Comparison of ENCODE assay signal across 14 mouse cellular contexts in genomic region chr3:85922331-85922730, GRCm38 (mm10). TPM values are rescaled to one million over a fixed set of nuclear protein-coding genes. Genes with fewer than 3 reads are reported as not detected.
A peak's percentile ranks its signal among the peaks of the same experiment; 100 is the strongest.
DNase-seq lines count a peak whose midpoint lies in the region; ATAC-seq and TF ChIP-seq lines count a peak whose summit lies in the region.
"Had no signal": no experiment of that assay in that cellular context is flagged by ENCODE, and none has a peak within 500 bp of the region (broad histone marks: within the 10 kb centered on the region; RNA-seq: fewer than 3 reads in every experiment).

No protein-coding gene starts in this region.

- DNase-seq in gastrocnemius, postnatal 10 days, result peak; percentile 34
- no peak for DNase-seq in gastrocnemius, adult 18-20 months (ENCODE audit: low spot score)
- DNase-seq in ovary, postnatal 36 days (ENCODE audit: low spot score), result peak; percentile 18
- no peak for DNase-seq in ovary, postnatal 10 days (ENCODE audit: low spot score)
- DNase-seq in kidney, postnatal 0 days (ENCODE audit: low spot score), result peak; percentile 39
- no peak for DNase-seq in stomach, postnatal 0 days (ENCODE audit: low spot score)
- DNase-seq in urinary bladder, postnatal 4 days (ENCODE audit: low spot score in 2 of 2), result no peak
- DNase-seq in thymus, postnatal 25 days, result no peak
- DNase-seq: midbrain, embryonic 14.5 days had no signal

- no peak overlapping the region for H3K9ac ChIP-seq in kidney, postnatal 0 days (ENCODE audit: low read depth, low read length)
- H3K9ac ChIP-seq in stomach, postnatal 0 days (ENCODE audit: low read length), result no peak overlapping the region
- H3K9ac ChIP-seq: embryonic facial prominence, embryonic 15.5 days; hindbrain, embryonic 15.5 days; liver, embryonic 14.5 days; stomach, embryonic 15.5 days had no signal

- TF ChIP-seq CTCF in kidney, postnatal 0 days (IDR thresholded peaks at IDR 0.05; ENCODE audit: low read depth), result peak; percentile 31; the same call in 1 of the 2 replicates
- peak; percentile 11; the same call in 1 of the 2 replicates for TF ChIP-seq CTCF in stomach, postnatal 0 days (IDR thresholded peaks at IDR 0.05; ENCODE audit: low read depth)

- WGBS in kidney, postnatal 0 days, result 24% methylated on average over 3 of the region's 3 CpGs
- 46% methylated on average over 3 of the region's 3 CpGs for WGBS in stomach, postnatal 0 days

- H3K4me3 ChIP-seq in kidney, postnatal 0 days (replicated peaks; ENCODE audit: low read depth, low read length), result no peak overlapping the region
- no peak overlapping the region for H3K4me3 ChIP-seq in stomach, postnatal 0 days (ENCODE audit: low read depth, low read length)
- H3K4me3 ChIP-seq: embryonic facial prominence, embryonic 15.5 days; hindbrain, embryonic 15.5 days; stomach, embryonic 15.5 days had no signal

- H3K27me3 ChIP-seq in kidney, postnatal 0 days (ENCODE audit: insufficient read depth, low read length), result no peaks in the 10 kb centered on the region
- no peaks in the 10 kb centered on the region for H3K27me3 ChIP-seq in stomach, postnatal 0 days (ENCODE audit: control insufficient read depth, insufficient read depth, low read length)
- H3K27me3 ChIP-seq: embryonic facial prominence, embryonic 15.5 days; hindbrain, embryonic 15.5 days; stomach, embryonic 15.5 days had no signal

- no peaks in the 10 kb centered on the region for H3K4me1 ChIP-seq in kidney, postnatal 0 days (replicated peaks; ENCODE audit: insufficient read depth, low read length)
- H3K4me1 ChIP-seq in stomach, postnatal 0 days (replicated peaks; ENCODE audit: control insufficient read depth, insufficient read depth), result no peaks in the 10 kb centered on the region
- H3K4me1 ChIP-seq: embryonic facial prominence, embryonic 15.5 days; hindbrain, embryonic 15.5 days had no signal

- no peak for TF ChIP-seq EP300 in stomach, postnatal 0 days (optimal IDR thresholded peaks at IDR 0.05)

- no peak overlapping the region for H3K4me2 ChIP-seq in kidney, postnatal 0 days (ENCODE audit: low read length)
- H3K4me2 ChIP-seq in stomach, postnatal 0 days (replicated peaks; ENCODE audit: low read depth), result no peak overlapping the region
- H3K4me2 ChIP-seq: embryonic facial prominence, embryonic 15.5 days; hindbrain, embryonic 15.5 days; stomach, embryonic 15.5 days had no signal

- no peaks in the 10 kb centered on the region for H3K9me3 ChIP-seq in kidney, postnatal 0 days (replicated peaks; ENCODE audit: low read length)
- no peaks in the 10 kb centered on the region for H3K9me3 ChIP-seq in stomach, postnatal 0 days (ENCODE audit: control insufficient read depth, low read length)
- H3K9me3 ChIP-seq: embryonic facial prominence, embryonic 15.5 days; hindbrain, embryonic 15.5 days; stomach, embryonic 15.5 days had no signal

- H3K36me3 ChIP-seq in kidney, postnatal 0 days (ENCODE audit: insufficient read depth, low read length), result no peaks in the 10 kb centered on the region
- no peaks in the 10 kb centered on the region for H3K36me3 ChIP-seq in stomach, postnatal 0 days (ENCODE audit: control insufficient read depth, insufficient read depth, low read length)
- H3K36me3 ChIP-seq: embryonic facial prominence, embryonic 15.5 days; hindbrain, embryonic 15.5 days; stomach, embryonic 15.5 days had no signal

- H3K27ac ChIP-seq in kidney, postnatal 0 days, result no peak overlapping the region
- no peak overlapping the region for H3K27ac ChIP-seq in stomach, postnatal 0 days (replicated peaks)
- H3K27ac ChIP-seq: embryonic facial prominence, embryonic 15.5 days; hindbrain, embryonic 15.5 days; liver, embryonic 14.5 days; stomach, embryonic 15.5 days had no signal

- 0 out of 2 replicates have a peak, but pooled peaks have one; percentile 49 for ATAC-seq in kidney, postnatal 0 days (replicated peaks; ENCODE audit: low FRiP score, low read depth)
- no peak for ATAC-seq in stomach, postnatal 0 days (ENCODE audit: low FRiP score, low TSS enrichment)
- ATAC-seq: CD4-positive, CD25-positive, alpha-beta regulatory T cell, adult 4 months had no signal

RNA-seq across cellular contexts. Expression of gene Gm37240, which starts 35.0 kb away (rescaled TPM):
- total RNA-seq in gastrocnemius, postnatal 10 days (2021), result 10 to 100 TPM; 28.9 to 37.3 TPM
- total RNA-seq in gastrocnemius, adult 18-20 months (2021), result 10 to 100 TPM; 30.2 to 34.0 TPM
- 10.8 and 12.0 TPM in 2 replicates for polyA plus RNA-seq in kidney, postnatal 0 days (2015; fragmentation: Nextera tagmentation; extraction: Ambion mirVana)
- 18.1 and 20.5 TPM in 2 replicates for polyA plus RNA-seq in stomach, postnatal 0 days (2015; fragmentation: Nextera tagmentation; extraction: Ambion mirVana)

RNA-seq across cellular contexts. Expression of gene Glt28d2, which starts 35.0 kb away (rescaled TPM):
- total RNA-seq in gastrocnemius, postnatal 10 days (2021), result 1 to 10 TPM; 5.5 to 6.1 TPM
- 1 to 10 TPM; 6.0 to 9.3 TPM for total RNA-seq in gastrocnemius, adult 18-20 months (2021)
- 4.5 and 5.0 TPM in 2 replicates for polyA plus RNA-seq in kidney, postnatal 0 days (2015; fragmentation: Nextera tagmentation; extraction: Ambion mirVana)
- polyA plus RNA-seq in stomach, postnatal 0 days (2015; fragmentation: Nextera tagmentation; extraction: Ambion mirVana), result 6.5 and 6.9 TPM in 2 replicates

RNA-seq across cellular contexts. Expression of gene Sh3d19, which starts 48.6 kb away (rescaled TPM):
- total RNA-seq in gastrocnemius, postnatal 10 days (2021), result 10 to 100 TPM; 26.7 to 35.6 TPM
- 1 to 10 TPM; 8.0 to 9.2 TPM for total RNA-seq in gastrocnemius, adult 18-20 months (2021)
- 24.2 and 29.0 TPM in 2 replicates for polyA plus RNA-seq in kidney, postnatal 0 days (2015; fragmentation: Nextera tagmentation; extraction: Ambion mirVana)
- 23.0 and 23.7 TPM in 2 replicates for polyA plus RNA-seq in stomach, postnatal 0 days (2015; fragmentation: Nextera tagmentation; extraction: Ambion mirVana)

Comparison
In these comparisons a context has a peak if more than half of its experiments do, and no peak if none do; other contexts are left out.
1. DNase-seq: peak in gastrocnemius, postnatal 10 days (single experiment), ovary, postnatal 36 days (single experiment) and kidney, postnatal 0 days (single experiment); none in gastrocnemius, adult 18-20 months (single experiment), ovary, postnatal 10 days (single experiment), stomach, postnatal 0 days (single experiment), urinary bladder, postnatal 4 days (0 of 2) and thymus, postnatal 25 days (single experiment).